Mouse (Mus musculus) ES-E14 (cell line): ENCODE results near the gene Acp7. TPM values are rescaled to one million over a fixed set of nuclear protein-coding genes. Genes with fewer than 3 reads are reported as not detected.

Experiments
- DNase-seq: peaks from one replicate; pipeline ENCODE4 v3.0.0-alpha.2; 2013; ENCODE audit warnings: low read depth, low spot score
- H3K27ac ChIP-seq: 2 replicates; pipeline ENCODE4 v1.5.1; 2012; ENCODE audit warnings: low read depth, mild to moderate bottlenecking, low read length, moderate library complexity, mixed read lengths; ENCODE audit not compliant: poor library complexity, insufficient read depth, severe bottlenecking
- H3K36me3 ChIP-seq: 2 replicates; pipeline ENCODE4 v1.6.1; 2012; ENCODE audit warnings: mild to moderate bottlenecking, low read length, moderate library complexity, mixed read lengths; ENCODE audit not compliant: control insufficient read depth, poor library complexity, insufficient read depth, severe bottlenecking
- H3K4me1 ChIP-seq, 2 experiments: fragments of 150-350 bp in 1 of 2; sonication (generic) in 1 of 2; 2 replicates each; pipeline ENCODE4 v1.6.1; 2012; ENCODE audit warnings: low read length in 2 of 2, mild to moderate bottlenecking in 1 of 2, mixed read lengths in 1 of 2; ENCODE audit not compliant: control insufficient read depth in 2 of 2, insufficient read depth in 2 of 2, poor library complexity in 1 of 2
- H3K4me3 ChIP-seq, 2 experiments: fragments of 150-350 bp in 1 of 2; sonication (generic) in 1 of 2; 2 replicates each; pipeline ENCODE4 v1.5.1; 2012; ENCODE audit warnings: low read length in 2 of 2, low read depth in 1 of 2, mild to moderate bottlenecking in 1 of 2, mixed read lengths in 1 of 2; ENCODE audit not compliant: insufficient read depth in 1 of 2, poor library complexity in 1 of 2, severe bottlenecking in 1 of 2
- H3K9ac ChIP-seq: 2 replicates; pipeline ENCODE4 v1.6.1; 2012; ENCODE audit warnings: low read depth, mild to moderate bottlenecking, low read length, mixed read lengths; ENCODE audit not compliant: poor library complexity, insufficient read depth, severe bottlenecking
- H3K9me3 ChIP-seq: fragments of 150-350 bp; sonication (generic); 2 replicates; pipeline ENCODE4 v1.6.1; 2012; ENCODE audit warnings: low read depth, mild to moderate bottlenecking, low read length; ENCODE audit not compliant: control insufficient read depth, insufficient read depth
- CHD2 ChIP-seq: IDR thresholded peaks from 2 replicates; pipeline ENCODE4 v1.6.1; 2014; ENCODE audit warnings: mild to moderate bottlenecking, low read depth, low read length, inconsistent platforms
- HCFC1 ChIP-seq: IDR thresholded peaks from 2 replicates; pipeline ENCODE4 v1.6.1; 2012; ENCODE audit warnings: low read length, inconsistent platforms, borderline replicate concordance; ENCODE audit not compliant: insufficient read depth
- MAFK ChIP-seq: IDR thresholded peaks from 2 replicates; pipeline ENCODE4 v1.6.1; 2014; ENCODE audit warnings: mild to moderate bottlenecking, low read depth, low read length, inconsistent platforms; ENCODE audit not compliant: insufficient read depth
- ZC3H11A ChIP-seq: IDR thresholded peaks from 2 replicates; pipeline ENCODE4 v1.6.1; 2012; ENCODE audit warnings: low read depth, mild to moderate bottlenecking, inconsistent platforms, low read length, borderline replicate concordance
- ZNF384 ChIP-seq: IDR thresholded peaks from 2 replicates; pipeline ENCODE4 v1.6.1; 2012; ENCODE audit warnings: low read depth, low read length, inconsistent platforms
- in situ Hi-C, 2 experiments: fragments of 600-800 bp; cut with MboI; formaldehyde crosslinking; loops; one replicate each; pipeline ENCODE4 v1.15.1; 2025; ENCODE audit warnings: low sequenced_read_pairs in 2 of 2, inconsistent platforms in 1 of 2; ENCODE audit not compliant: unreplicated experiment in 2 of 2
- total RNA-seq: library from RNA; depleted of rRNA; stranded (reverse); fragments of 300-350 nt; gene quantifications from 2 replicates; pipeline ENCODE4 v1.2.3, GENCODE M21; 2012

The Acp7 gene
- total RNA-seq, 1 experiment = 2.5 TPM

- Histone ChIP-seq H3K4me3 (peak overlapping the region; percentile 2 to 11; a peak in 2 of 4 replicates), H3K27ac (peak overlapping the region; percentile 72; the same call in 1 of the 2 replicates), H3K9ac (no peak overlapping the region), H3K9me3 (no peaks in the 10 kb centered on the region), H3K4me1 (peaks cover 18 to 62% of the 10 kb centered on the region in 2 experiments; a peak in 3 of 4 replicates), H3K36me3 (peaks cover 7% of the 10 kb centered on the region; the same call in 1 of the 2 replicates)
- in situ Hi-C loops = no loop called here
- no peak for DNase-seq
- TF ChIP-seq CHD2 = no peak
- no peak for TF ChIP-seq ZNF384
- TF ChIP-seq HCFC1 = no peak
- no peak for TF ChIP-seq ZC3H11A
- TF ChIP-seq MAFK = no peak
Measured at GRCm38 (mm10) chr7:28577826-28578542, 53.1 kb downstream of the Acp7 start.

GRCm38 (mm10) chr7:28576271-28576914 is 54.7 kb downstream of the Acp7 start:
- Histone ChIP-seq H3K27ac (no peak overlapping the region), H3K4me1 (peaks cover 29 to 68% of the 10 kb centered on the region in 2 experiments; a peak in 3 of 4 replicates), H3K36me3 (peaks cover 7% of the 10 kb centered on the region; the same call in 1 of the 2 replicates), H3K9me3 (no peaks in the 10 kb centered on the region), H3K4me3 (no peak overlapping the region), H3K9ac (no peak overlapping the region)
- no peak for DNase-seq
- in situ Hi-C loops = no loop called here
- TF ChIP-seq HCFC1 = no peak
- TF ChIP-seq MAFK = no peak
- no peak for TF ChIP-seq ZC3H11A
- TF ChIP-seq ZNF384 = no peak
- TF ChIP-seq CHD2 = no peak

GRCm38 (mm10) chr7:28575597-28575996 is 55.5 kb downstream of the Acp7 start:
- no peaks in the 10 kb centered on the region for H3K9me3 ChIP-seq
- H3K36me3 ChIP-seq = peaks cover 7% of the 10 kb centered on the region; the same call in 1 of the 2 replicates
- H3K4me1 ChIP-seq = peaks cover 31 to 68% of the 10 kb centered on the region in 2 experiments; a peak in 3 of 4 replicates
- DNase-seq = no peak
- TF ChIP-seq ZC3H11A (no peak), MAFK (no peak), HCFC1 (no peak), ZNF384 (no peak), CHD2 (no peak)
- no peak overlapping the region for H3K4me3 ChIP-seq
- no peak overlapping the region for H3K9ac ChIP-seq
- no peak overlapping the region for H3K27ac ChIP-seq
- in situ Hi-C loops = no loop called here

- H3K9me3 ChIP-seq = no peaks in the 10 kb centered on the region
- H3K36me3 ChIP-seq = peaks cover 7% of the 10 kb centered on the region; the same call in 1 of the 2 replicates
- no peak overlapping the region for H3K4me3 ChIP-seq
- no peak overlapping the region for H3K27ac ChIP-seq
- TF ChIP-seq MAFK (no peak), HCFC1 (no peak), CHD2 (no peak), ZC3H11A (no peak), ZNF384 (no peak)
- peaks cover 20 to 61% of the 10 kb centered on the region in 2 experiments; a peak in 3 of 4 replicates for H3K4me1 ChIP-seq
- no peak overlapping the region for H3K9ac ChIP-seq
- in situ Hi-C loops = no loop called here
- DNase-seq = no peak
Measured at GRCm38 (mm10) chr7:28573236-28573635, 57.9 kb downstream of the Acp7 start.
